Comparison of ENCODE assay signal across 8 mouse cellular contexts in the genomic region with DNA sequence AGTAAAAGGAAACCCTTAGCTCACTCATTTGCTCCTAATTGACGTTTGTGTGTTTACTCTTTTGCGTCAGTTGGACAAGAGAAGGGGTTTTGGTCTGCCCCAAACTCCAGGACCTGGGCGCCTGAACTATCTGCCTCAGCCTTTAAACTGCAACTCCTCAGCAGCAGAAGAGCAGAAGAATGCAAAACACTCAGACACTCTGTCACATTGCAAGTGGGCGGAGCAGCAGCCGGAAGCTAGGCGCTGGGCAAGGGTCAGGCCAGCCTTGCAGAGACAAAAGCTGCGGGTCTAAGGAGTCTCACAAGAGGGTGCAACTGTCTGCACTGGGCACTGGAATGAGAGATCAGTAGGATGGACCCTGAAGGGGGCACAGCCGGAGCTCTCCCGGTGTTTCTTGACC. TPM values are rescaled to one million over a fixed set of nuclear protein-coding genes. Genes with fewer than 3 reads are reported as not detected.
DNase-seq lines count a peak whose midpoint lies in the region; ATAC-seq and TF ChIP-seq lines count a peak whose summit lies in the region.

No protein-coding gene starts in this region.

- no peak for TF ChIP-seq CTCF in gastrocnemius, adult 2 months (IDR thresholded peaks at IDR 0.05)

- H3K4me1 ChIP-seq in midbrain, embryonic 10.5 days, result peaks cover 43% of the 10 kb centered on the region
- H3K4me1 ChIP-seq in midbrain, embryonic 14.5 days (ENCODE audit: control insufficient read depth, insufficient read depth, low read length), result peaks cover 5% of the 10 kb centered on the region; the same call in 1 of the 2 replicates
- H3K4me1 ChIP-seq in embryonic facial prominence, embryonic 10.5 days, result peaks cover 43% of the 10 kb centered on the region

- no peak overlapping the region for H3K9ac ChIP-seq in midbrain, embryonic 14.5 days (replicated peaks; ENCODE audit: low read length)

- DNase-seq in midbrain, embryonic 10.5 days (ENCODE audit: low spot score), result peak; percentile 59
- no peak for DNase-seq in midbrain, embryonic 14.5 days
- peak; percentile 66 for DNase-seq in embryonic facial prominence, embryonic 10.5 days (ENCODE audit: low spot score)
- DNase-seq in large intestine, adult 2 months (ENCODE audit: low read depth, low spot score), result peak; percentile 63
- peak; percentile 12 to 18 for DNase-seq in natural killer cell, adult 2 months (ENCODE audit: low spot score in 2 of 2)
- no peak for DNase-seq in gastrocnemius, adult 2 months
- no peak for DNase-seq in layer of hippocampus, adult 18-20 months (ENCODE audit: low spot score in 2 of 2)
- no peak for DNase-seq in gastrocnemius, postnatal 36 days

- peaks cover 8% of the 10 kb centered on the region for H3K27me3 ChIP-seq in midbrain, embryonic 10.5 days (ENCODE audit: low read depth, poor library complexity, severe bottlenecking)
- H3K27me3 ChIP-seq in midbrain, embryonic 14.5 days (ENCODE audit: control insufficient read depth, insufficient read depth, low read length), result no peaks in the 10 kb centered on the region
- H3K27me3 ChIP-seq in embryonic facial prominence, embryonic 10.5 days (replicated peaks; ENCODE audit: low read depth, poor library complexity, severe bottlenecking), result peaks cover 28% of the 10 kb centered on the region

- 16% methylated on average over 9 of the region's 9 CpGs for WGBS in midbrain, embryonic 10.5 days
- 19% methylated on average over 9 of the region's 9 CpGs for WGBS in midbrain, embryonic 14.5 days
- WGBS in embryonic facial prominence, embryonic 10.5 days, result 8% methylated on average over 9 of the region's 9 CpGs
- 15% methylated on average over 9 of the region's 9 CpGs for WGBS in large intestine, adult 2 months

- H3K9me3 ChIP-seq in midbrain, embryonic 10.5 days (replicated peaks), result no peaks in the 10 kb centered on the region
- H3K9me3 ChIP-seq in midbrain, embryonic 14.5 days (ENCODE audit: control insufficient read depth, low read length), result no peaks in the 10 kb centered on the region
- H3K9me3 ChIP-seq in embryonic facial prominence, embryonic 10.5 days, result no peaks in the 10 kb centered on the region

- H3K4me3 ChIP-seq in midbrain, embryonic 10.5 days, result peak overlapping the region; percentile 35
- no peak overlapping the region for H3K4me3 ChIP-seq in midbrain, embryonic 14.5 days (replicated peaks; ENCODE audit: low read depth, low read length)
- H3K4me3 ChIP-seq in embryonic facial prominence, embryonic 10.5 days, result peak overlapping the region; percentile 39
- H3K4me3 ChIP-seq in gastrocnemius, adult 2 months, result no peak overlapping the region

- intact Hi-C loops in gastrocnemius, adult 2 months (cut with DNase I), result no loop called here
- intact Hi-C loops in gastrocnemius, postnatal 36 days (cut with DNase I), result no loop called here

- no peak for ATAC-seq in midbrain, embryonic 14.5 days (ENCODE audit: low FRiP score, low TSS enrichment)

- peak overlapping the region; percentile 71 for H3K27ac ChIP-seq in midbrain, embryonic 10.5 days (replicated peaks)
- no peak overlapping the region for H3K27ac ChIP-seq in midbrain, embryonic 14.5 days (replicated peaks; ENCODE audit: low read depth, low read length)
- H3K27ac ChIP-seq in embryonic facial prominence, embryonic 10.5 days (replicated peaks), result peak overlapping the region; percentile 65; the same call in 1 of the 2 replicates
- H3K27ac ChIP-seq in gastrocnemius, adult 2 months, result no peak overlapping the region

- H3K4me2 ChIP-seq in midbrain, embryonic 14.5 days (ENCODE audit: low read length), result no peak overlapping the region

- H3K36me3 ChIP-seq in midbrain, embryonic 10.5 days, result 0 out of 2 replicates have a peak, but pooled peaks cover 4% of the 10 kb centered on the region
- no peaks in the 10 kb centered on the region for H3K36me3 ChIP-seq in midbrain, embryonic 14.5 days (ENCODE audit: control insufficient read depth, insufficient read depth, low read length)
- H3K36me3 ChIP-seq in embryonic facial prominence, embryonic 10.5 days (replicated peaks), result no peaks in the 10 kb centered on the region

RNA-seq across cellular contexts. Expression of gene Plekha7, which starts 1.3 kb away (rescaled TPM):
- 25.5 and 25.7 TPM in 2 replicates for polyA plus RNA-seq in midbrain, embryonic 10.5 days (2016; fragmentation: Nextera tagmentation; extraction: Ambion mirVana)
- 7.0 and 8.6 TPM in 2 replicates for polyA plus RNA-seq in midbrain, embryonic 14.5 days (2014; fragmentation: Nextera tagmentation; extraction: Ambion mirVana)
- 14.9 and 17.0 TPM in 2 replicates for polyA plus RNA-seq in embryonic facial prominence, embryonic 10.5 days (2016; fragmentation: Nextera tagmentation; extraction: Ambion mirVana)
- polyA plus RNA-seq in large intestine, adult 2 months (2012; rRNA removed), result 19.3 and 31.4 TPM in 2 replicates
- 1 to 10 TPM; 1.0 to 1.4 TPM for total RNA-seq in gastrocnemius, adult 2 months (2021)
- 10 to 100 TPM; 19.1 to 20.2 TPM for total RNA-seq in layer of hippocampus, adult 18-20 months (2021)
- total RNA-seq in gastrocnemius, postnatal 36 days (2021), result 1 to 10 TPM in 1 of 2 experiments, under 1 TPM in 1; 0.69 to 1.6 TPM

RNA-seq across cellular contexts. Expression of gene Rps13, which starts 24.5 kb away (rescaled TPM):
- polyA plus RNA-seq in midbrain, embryonic 10.5 days (2016; fragmentation: Nextera tagmentation; extraction: Ambion mirVana), result 708 and 841 TPM in 2 replicates
- polyA plus RNA-seq in midbrain, embryonic 14.5 days (2014; fragmentation: Nextera tagmentation; extraction: Ambion mirVana), result 533 and 622 TPM in 2 replicates
- 818 and 844 TPM in 2 replicates for polyA plus RNA-seq in embryonic facial prominence, embryonic 10.5 days (2016; fragmentation: Nextera tagmentation; extraction: Ambion mirVana)
- 126 and 130 TPM in 2 replicates for polyA plus RNA-seq in large intestine, adult 2 months (2012; rRNA removed)
- total RNA-seq in gastrocnemius, adult 2 months (2021), result 100 to 1,000 TPM; 247 to 325 TPM
- 100 to 1,000 TPM; 220 to 237 TPM for total RNA-seq in layer of hippocampus, adult 18-20 months (2021)
- total RNA-seq in gastrocnemius, postnatal 36 days (2021), result 100 to 1,000 TPM; 207 to 275 TPM

Comparison
In these comparisons a context has a peak if more than half of its experiments do, and no peak if none do; other contexts are left out.
1. DNase-seq: peak in midbrain, embryonic 10.5 days (single experiment), embryonic facial prominence, embryonic 10.5 days (single experiment), large intestine, adult 2 months (single experiment) and natural killer cell, adult 2 months (2 of 2); none in midbrain, embryonic 14.5 days (single experiment), gastrocnemius, adult 2 months (single experiment), layer of hippocampus, adult 18-20 months (0 of 2) and gastrocnemius, postnatal 36 days (0 of 2).
2. H3K27ac ChIP-seq: peak in midbrain, embryonic 10.5 days (single experiment) and embryonic facial prominence, embryonic 10.5 days (single experiment); none in midbrain, embryonic 14.5 days (single experiment) and gastrocnemius, adult 2 months (single experiment).
3. H3K4me3 ChIP-seq: peak in midbrain, embryonic 10.5 days (single experiment) and embryonic facial prominence, embryonic 10.5 days (single experiment); none in midbrain, embryonic 14.5 days (single experiment) and gastrocnemius, adult 2 months (single experiment).